25 mouse cellular contexts compared by ENCODE assay signal in genomic region chr4:99725914-99726451, GRCm38 (mm10). TPM values are rescaled to one million over a fixed set of nuclear protein-coding genes. Genes with fewer than 3 reads are reported as not detected.
DNase-seq lines count a peak whose midpoint lies in the region; ATAC-seq and TF ChIP-seq lines count a peak whose summit lies in the region.
"Had no signal": no experiment of that assay in that cellular context is flagged by ENCODE, and none has a peak within 500 bp of the region (broad histone marks: within the 10 kb centered on the region; RNA-seq: fewer than 3 reads in every experiment).

No protein-coding gene starts in this region.

- H3K36me3 ChIP-seq in G1E (replicated peaks), result peaks cover 74% of the 10 kb centered on the region

- peak overlapping the region; percentile 40; the same call in 1 of the 2 replicates for H3K4me3 ChIP-seq in G1E (ENCODE audit: low read depth, low read length)
- H3K4me3 ChIP-seq: embryonic facial prominence, embryonic 12.5 days; embryonic facial prominence, embryonic 15.5 days; gastrocnemius, adult 2 months; heart, adult 2 months; heart, embryonic 10.5 days; hindbrain, embryonic 13.5 days; intestine, embryonic 15.5 days had no signal

- ATAC-seq in G1E (ENCODE audit: extremely low read depth, insufficient number of reproducible peaks, low FRiP score, poor library complexity, severe bottlenecking), result peak; percentile 96
- peak; percentile 63 for ATAC-seq in granulocyte monocyte progenitor cell, adult 5-6 weeks (replicated peaks; ENCODE audit: poor library complexity, severe bottlenecking)
- ATAC-seq: CD4-positive, CD25-positive, alpha-beta regulatory T cell, adult 4 months; forebrain, embryonic 14.5 days; forebrain, postnatal 0 days; hindbrain, embryonic 16.5 days; intestine, embryonic 15.5 days had no signal

- peak; percentile 12 for DNase-seq in adrenal gland, postnatal 14 days
- DNase-seq in adrenal gland, adult 18-20 months (ENCODE audit: low spot score in 2 of 2), result no peak
- DNase-seq in 416B (ENCODE audit: low read depth) (peak; percentile 60), G1E (ENCODE audit: low spot score) (peak; percentile 49)
- DNase-seq in kidney, postnatal 36 days, result no peak
- DNase-seq in left cerebral cortex, adult 18-20 months (ENCODE audit: low spot score in 2 of 2), result no peak
- no peak for DNase-seq in right cerebral cortex, postnatal 4 days
- DNase-seq: adrenal gland, adult 8-10 months; cerebellum, adult 18-20 months; cerebellum, adult 9-10 months; cerebellum, postnatal 14 days; forebrain, postnatal 0 days; gastrocnemius, adult 2 months; gastrocnemius, postnatal 14 days; heart, adult 2 months; kidney, adult 11 months had no signal

- no peaks in the 10 kb centered on the region for H3K9me3 ChIP-seq in G1E (replicated peaks)
- H3K9me3 ChIP-seq: heart, embryonic 10.5 days; intestine, embryonic 15.5 days had no signal

- TF ChIP-seq CTCF in G1E (IDR thresholded peaks at IDR 0.05; ENCODE audit: low read depth, low read length), result no peak

- no peaks in the 10 kb centered on the region for H3K27me3 ChIP-seq in G1E (ENCODE audit: insufficient read depth, low read length)
- H3K27me3 ChIP-seq: embryonic facial prominence, embryonic 12.5 days; embryonic facial prominence, embryonic 15.5 days; hindbrain, embryonic 13.5 days; intestine, embryonic 15.5 days had no signal

- peaks cover 28% of the 10 kb centered on the region for H3K4me1 ChIP-seq in G1E (ENCODE audit: insufficient read depth, low read depth, low read length)
- H3K4me1 ChIP-seq: embryonic facial prominence, embryonic 12.5 days; embryonic facial prominence, embryonic 15.5 days; heart, embryonic 10.5 days; hindbrain, embryonic 13.5 days; intestine, embryonic 15.5 days had no signal

RNA-seq across cellular contexts. Expression of gene Alg6, which starts 10.5 kb away (rescaled TPM):
- total RNA-seq in adrenal gland, postnatal 14 days (2021), result 7.3 and 7.9 TPM in 2 replicates
- total RNA-seq in adrenal gland, adult 18-20 months (2021), result 1 to 10 TPM; 5.6 to 6.1 TPM
- total RNA-seq in G1E (2014; fragmentation: Nextera tagmentation) (47.7 and 50.5 TPM in 2 replicates), G1E (2017) (21.8 and 22.0 TPM in 2 replicates)
- 0.42 and 0.54 TPM in 2 replicates for polyA plus RNA-seq in G1E (2012)
- total RNA-seq in granulocyte monocyte progenitor cell, adult 5-6 weeks (2014; fragmentation: Nextera tagmentation), result 25.0 and 31.3 TPM in 2 replicates
- 14.7 and 18.1 TPM in 2 replicates for total RNA-seq in granulocyte monocyte progenitor cell, adult 5-6 weeks (2017)
- 10 to 100 TPM in 1 of 2 experiments, 1 to 10 TPM in 1; 9.0 to 13.9 TPM for total RNA-seq in left cerebral cortex, adult 18-20 months (2021)

Comparison
In these comparisons a context has a peak if more than half of its experiments do, and no peak if none do; other contexts are left out.
1. DNase-seq: peak in adrenal gland, postnatal 14 days (single experiment), 416B (single experiment) and G1E (single experiment); none in adrenal gland, adult 18-20 months (0 of 2), kidney, postnatal 36 days (0 of 2), left cerebral cortex, adult 18-20 months (0 of 2) and right cerebral cortex, postnatal 4 days (single experiment).